Mouse (Mus musculus) midbrain, embryonic 11.5 days (tissue): ENCODE data around the gene Tor2a. TPM values are rescaled to one million over a fixed set of nuclear protein-coding genes. Genes with fewer than 3 reads are reported as not detected.
A peak's percentile ranks its signal among the peaks of the same experiment; 100 is the strongest.

Experiments used
- ATAC-seq: fragments of 200-750 bp; cut with Nextera tagmentation; 2 replicates; pipeline ENCODE4 v1.8.0; 2017; ENCODE audit warnings: moderate TSS enrichment, moderate library complexity; ENCODE audit not compliant: low FRiP score
- DNase-seq: peaks from one replicate; pipeline ENCODE4 v3.0.0; 2015; ENCODE audit warnings: low spot score; ENCODE audit errors: missing footprints
- H3K27ac ChIP-seq: fragments of 300-500 bp; sonication (generic); 2 replicates; pipeline ENCODE4 v1.5.1; 2014; ENCODE audit warnings: low read depth, low read length
- H3K27me3 ChIP-seq: fragments of 300-500 bp; sonication (generic); 2 replicates; pipeline ENCODE4 v1.6.1; 2014; ENCODE audit warnings: mild to moderate bottlenecking, low read length, moderate library complexity, mixed read lengths; ENCODE audit not compliant: control insufficient read depth, insufficient read depth
- H3K36me3 ChIP-seq: fragments of 300-500 bp; sonication (generic); 2 replicates; pipeline ENCODE4 v1.6.1; 2014; ENCODE audit warnings: mild to moderate bottlenecking, low read length, moderate library complexity, mixed read lengths; ENCODE audit not compliant: control insufficient read depth, insufficient read depth
- H3K4me1 ChIP-seq: fragments of 300-500 bp; sonication (generic); 2 replicates; pipeline ENCODE4 v1.6.1; 2014; ENCODE audit warnings: low read length; ENCODE audit not compliant: control insufficient read depth, insufficient read depth
- H3K4me2 ChIP-seq: fragments of 300-500 bp; sonication (generic); 2 replicates; pipeline ENCODE4 v1.6.1; 2014; ENCODE audit warnings: mild to moderate bottlenecking, moderate library complexity
- H3K4me3 ChIP-seq: fragments of 300-500 bp; sonication (generic); 2 replicates; pipeline ENCODE4 v1.5.1; 2014; ENCODE audit warnings: low read depth, low read length
- H3K9ac ChIP-seq: fragments of 300-500 bp; sonication (generic); 2 replicates; pipeline ENCODE4 v1.6.1; 2014; ENCODE audit warnings: low read length
- H3K9me3 ChIP-seq: fragments of 300-500 bp; sonication (generic); 2 replicates; pipeline ENCODE4 v1.6.1; 2016; ENCODE audit warnings: low read length; ENCODE audit not compliant: control insufficient read depth
- WGBS: fragments of 180-500 bp; shearing (Covaris S2); extraction: QIAGEN DNeasy Blood & Tissue Kit; methylation state at CpG from one replicate; pipeline ENCODE4 v1.1.7; 2014; 5-methylcytosine and 5-hydroxymethylcytosine counted together
- polyA plus RNA-seq: library from polyadenylated mRNA; unstranded; fragments of >200 nt; fragmentation: Nextera tagmentation; extraction: Ambion mirVana; gene quantifications from 2 replicates; pipeline ENCODE4 v1.2.1, GENCODE M21; 2014

The Tor2a gene
- polyA plus RNA-seq, 1 experiment from 2014 or later: 51.4 TPM

DNA sequence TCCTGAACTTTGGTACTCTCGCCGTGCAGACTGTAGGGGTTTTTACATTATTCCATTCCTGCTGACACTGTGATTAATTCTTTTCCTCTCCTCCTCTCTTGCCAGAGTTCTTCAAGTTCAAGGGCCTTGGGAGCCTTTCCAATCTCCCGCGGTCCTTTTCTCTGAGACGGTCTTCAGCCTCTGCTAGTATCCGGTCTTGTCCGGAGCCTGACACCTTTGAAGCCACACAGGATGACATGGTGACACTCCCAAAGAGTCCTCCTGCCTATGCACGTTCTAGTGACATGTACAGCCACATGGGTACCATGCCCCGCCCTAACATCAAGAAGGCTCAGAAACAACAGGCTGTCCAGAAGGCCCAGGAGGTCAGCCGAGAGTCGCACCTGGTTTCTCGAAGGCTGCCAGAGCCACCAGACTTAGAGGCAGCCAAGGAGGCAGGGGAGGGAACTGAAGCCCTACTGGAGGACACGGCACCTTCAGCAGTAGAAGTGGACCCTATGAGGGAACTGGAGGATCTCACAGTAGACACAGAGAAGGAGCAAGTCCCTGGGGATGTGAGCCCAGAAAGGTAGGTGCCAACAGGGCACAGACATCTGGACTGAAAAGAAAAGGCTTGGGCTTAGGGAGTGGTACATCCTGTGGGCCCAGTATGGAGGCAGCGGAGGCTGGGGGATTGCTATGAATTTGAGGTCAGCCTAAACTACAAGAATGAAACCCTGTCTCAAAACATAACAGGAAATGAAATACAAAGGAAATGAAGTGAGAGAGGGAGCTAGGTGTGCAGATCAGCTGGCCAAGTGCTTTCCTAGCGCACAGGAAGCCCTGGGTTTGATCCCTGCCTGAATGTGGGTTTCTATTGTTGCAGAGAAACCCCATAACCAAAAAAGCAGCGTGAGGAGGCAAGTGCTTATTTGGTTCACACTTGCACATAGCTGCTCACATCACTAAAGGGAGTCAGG lies 31.9 kb upstream of the Tor2a start:
- Histone ChIP-seq H3K27ac (no peak overlapping the region), H3K9ac (no peak overlapping the region), H3K27me3 (no peaks in the 10 kb centered on the region), H3K4me1 (0 out of 2 replicates have a peak, but pooled peaks cover 2% of the 10 kb centered on the region), H3K4me2 (no peak overlapping the region), H3K36me3 (no peaks in the 10 kb centered on the region), H3K4me3 (no peak overlapping the region), H3K9me3 (no peaks in the 10 kb centered on the region)
- DNase-seq: no peak
- no peak for ATAC-seq
- WGBS: 83% methylated on average over 16 of the region's 16 CpGs

DNA sequence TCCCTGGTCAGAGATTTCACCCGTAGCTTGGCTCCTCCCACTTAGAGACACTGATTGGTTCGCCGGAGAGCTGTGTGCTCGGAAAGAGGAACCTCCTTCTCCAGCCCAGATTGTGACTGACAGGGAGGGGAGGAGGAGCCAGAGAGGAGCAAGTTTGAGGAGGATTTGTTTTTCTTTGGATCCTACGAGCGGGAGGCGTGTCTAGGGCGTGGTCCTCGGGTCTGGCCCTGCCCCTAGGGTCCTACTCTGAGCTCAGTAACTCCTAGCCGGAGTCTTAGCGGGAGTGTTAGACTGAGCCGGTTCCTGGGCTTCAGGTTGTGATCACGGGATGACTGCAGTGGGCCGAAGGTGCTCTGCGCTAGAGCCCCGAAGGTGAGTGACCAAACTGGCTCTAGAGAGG lies 29.6 kb upstream of the Tor2a start:
- WGBS: under 1% methylated on average over 16 of the region's 16 CpGs

DNA sequence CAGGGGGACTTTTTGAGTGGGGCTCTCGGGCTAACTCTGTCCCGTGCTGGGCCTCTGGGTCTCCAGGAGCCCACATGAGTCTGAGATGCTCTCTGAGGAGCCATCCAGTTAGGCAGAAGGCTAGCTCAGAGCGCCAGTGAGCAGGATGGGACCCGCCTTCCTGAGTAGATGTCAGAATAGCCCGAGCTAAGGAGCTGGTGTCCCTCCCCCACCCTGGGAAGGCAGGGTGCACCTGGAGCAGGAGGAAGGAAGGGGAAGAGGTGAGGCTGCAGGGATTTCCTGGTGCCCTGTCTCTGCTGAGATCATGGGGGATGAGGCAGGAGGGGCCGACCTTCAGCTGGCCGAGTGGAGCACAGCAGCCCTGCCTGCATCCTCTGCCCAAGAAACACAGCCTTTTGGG lies 28.6 kb upstream of the Tor2a start:
- Histone ChIP-seq H3K27ac (no peak overlapping the region), H3K4me1 (0 out of 2 replicates have a peak, but pooled peaks cover 2% of the 10 kb centered on the region), H3K27me3 (no peaks in the 10 kb centered on the region), H3K36me3 (no peaks in the 10 kb centered on the region), H3K9ac (no peak overlapping the region), H3K4me2 (0 out of 2 replicates have a peak overlapping the region, but pooled peaks have one; percentile 2), H3K4me3 (no peak overlapping the region), H3K9me3 (no peaks in the 10 kb centered on the region)
- DNase-seq (no peak), ATAC-seq (no peak)
- 55% methylated on average over 7 of the region's 7 CpGs for WGBS

More for the DNA sequence above, 29.6 kb upstream of the Tor2a start:
- DNase-seq: peak; percentile 98
- ATAC-seq: peak; percentile 97
- Histone ChIP-seq H3K27ac (no peak overlapping the region), H3K4me2 (peak overlapping the region; percentile 28; the same call in 1 of the 2 replicates), H3K36me3 (no peaks in the 10 kb centered on the region), H3K4me1 (0 out of 2 replicates have a peak, but pooled peaks cover 2% of the 10 kb centered on the region), H3K9ac (no peak overlapping the region), H3K4me3 (peak overlapping the region; percentile 6; the same call in 1 of the 2 replicates), H3K27me3 (no peaks in the 10 kb centered on the region), H3K9me3 (no peaks in the 10 kb centered on the region)

DNA sequence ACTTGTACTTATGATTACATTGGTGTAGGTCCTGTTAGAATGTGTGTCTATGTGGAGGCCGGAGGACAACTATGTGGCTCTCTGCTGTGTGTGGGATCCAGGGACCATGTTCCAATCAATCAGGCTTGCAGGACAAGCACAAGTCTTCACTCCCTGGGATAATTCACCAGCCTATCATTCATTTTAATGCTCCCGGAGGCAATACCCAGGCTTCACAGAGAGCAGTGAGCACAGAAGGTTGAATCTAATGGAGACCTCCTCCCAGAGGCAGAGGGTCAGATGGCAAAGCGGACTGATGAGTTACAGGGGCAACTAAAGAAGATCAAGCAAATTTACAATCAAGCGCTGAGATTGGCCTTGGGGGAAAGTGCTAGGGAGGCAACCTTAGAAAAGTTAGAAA lies 27.5 kb upstream of the Tor2a start:
- H3K4me2 ChIP-seq: no peak overlapping the region
- H3K9me3 ChIP-seq: no peaks in the 10 kb centered on the region
- DNase-seq (no peak), ATAC-seq (no peak)
- H3K9ac ChIP-seq: no peak overlapping the region
- H3K36me3 ChIP-seq: no peaks in the 10 kb centered on the region
- 80% methylated on average over 4 of the region's 4 CpGs for WGBS
- no peak overlapping the region for H3K4me3 ChIP-seq
- no peaks in the 10 kb centered on the region for H3K27me3 ChIP-seq
- no peak overlapping the region for H3K27ac ChIP-seq
- H3K4me1 ChIP-seq: peaks cover 5% of the 10 kb centered on the region; the same call in 1 of the 2 replicates

DNA sequence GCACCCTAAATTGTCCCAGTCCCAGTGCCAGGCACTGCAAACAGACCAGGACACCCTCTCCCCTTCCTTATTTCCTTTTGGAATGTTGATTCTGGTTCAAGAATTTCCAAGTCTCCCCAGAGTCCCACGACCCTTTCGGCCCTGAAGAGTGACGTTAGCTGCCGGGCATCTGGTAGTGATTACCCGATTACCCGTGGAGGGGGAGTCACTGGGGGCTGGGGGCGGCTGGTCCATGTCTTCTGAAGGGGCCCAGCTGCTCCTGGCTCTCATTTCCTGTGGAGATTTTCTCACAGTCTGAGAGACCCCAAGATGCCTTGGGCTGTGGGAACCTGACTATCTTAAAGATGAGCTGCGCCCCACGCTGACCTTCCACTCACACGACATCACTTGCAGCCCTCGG lies 26.2 kb upstream of the Tor2a start:
- Histone ChIP-seq H3K27ac (no peak overlapping the region), H3K4me3 (no peak overlapping the region), H3K4me1 (peaks cover 5% of the 10 kb centered on the region; the same call in 1 of the 2 replicates), H3K36me3 (no peaks in the 10 kb centered on the region), H3K9me3 (no peaks in the 10 kb centered on the region), H3K27me3 (no peaks in the 10 kb centered on the region), H3K4me2 (no peak overlapping the region), H3K9ac (no peak overlapping the region)
- 63% methylated on average over 11 of the region's 11 CpGs for WGBS
- ATAC-seq (no peak), DNase-seq (no peak)

DNA sequence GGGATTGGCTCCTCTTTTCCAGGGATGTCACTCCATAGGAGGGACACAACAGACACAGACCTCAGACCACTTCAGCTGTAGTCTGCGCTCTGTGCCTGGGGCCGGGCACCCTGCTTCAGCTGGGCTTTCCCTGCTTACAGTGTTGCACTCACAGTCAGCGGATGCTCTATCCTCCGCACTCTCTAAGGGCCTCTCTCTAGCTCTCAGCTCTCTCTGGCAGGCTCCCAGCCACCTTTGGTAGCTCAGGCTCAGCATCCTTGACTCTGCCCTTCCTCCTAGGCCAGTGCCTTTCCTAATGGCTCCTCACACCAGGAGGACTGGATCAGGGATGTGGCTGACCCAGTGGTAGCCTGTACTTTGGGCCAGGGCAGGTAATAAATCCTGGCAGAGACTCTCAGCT lies 25.1 kb upstream of the Tor2a start:
- Histone ChIP-seq H3K27ac (no peak overlapping the region), H3K4me2 (no peak overlapping the region), H3K9me3 (no peaks in the 10 kb centered on the region), H3K27me3 (no peaks in the 10 kb centered on the region), H3K4me1 (peaks cover 5% of the 10 kb centered on the region; the same call in 1 of the 2 replicates), H3K4me3 (no peak overlapping the region), H3K9ac (no peak overlapping the region), H3K36me3 (no peaks in the 10 kb centered on the region)
- DNase-seq (no peak), ATAC-seq (no peak)
- WGBS: 77% methylated on average over 4 of the region's 4 CpGs

DNA sequence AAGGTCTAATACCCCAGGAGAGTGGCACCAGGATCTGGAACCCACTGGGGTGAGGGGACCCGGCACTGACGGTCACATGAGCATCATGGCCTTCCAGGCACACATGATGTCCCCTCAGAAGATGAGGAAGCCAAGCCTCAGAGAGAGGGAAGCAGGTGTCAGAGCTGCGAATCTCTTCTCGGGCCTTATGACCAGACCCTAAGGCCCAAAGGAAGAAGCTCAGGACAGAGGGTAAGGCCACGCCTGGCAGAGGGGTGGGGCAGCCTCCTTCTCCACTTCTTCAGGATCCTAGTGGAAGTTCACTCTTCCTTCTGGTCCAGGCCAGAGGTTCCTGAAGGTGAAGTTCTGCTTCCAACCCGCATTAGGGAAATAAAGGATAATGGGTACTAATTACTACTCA lies 24.3 kb upstream of the Tor2a start:
- ATAC-seq: no peak
- no peak overlapping the region for H3K9ac ChIP-seq
- no peak overlapping the region for H3K4me2 ChIP-seq
- H3K4me1 ChIP-seq: peaks cover 4% of the 10 kb centered on the region; the same call in 1 of the 2 replicates
- WGBS: 80% methylated on average over 6 of the region's 6 CpGs
- H3K9me3 ChIP-seq: no peaks in the 10 kb centered on the region
- H3K27ac ChIP-seq: no peak overlapping the region
- no peaks in the 10 kb centered on the region for H3K27me3 ChIP-seq
- H3K4me3 ChIP-seq: no peak overlapping the region
- no peak for DNase-seq
- H3K36me3 ChIP-seq: no peaks in the 10 kb centered on the region

DNA sequence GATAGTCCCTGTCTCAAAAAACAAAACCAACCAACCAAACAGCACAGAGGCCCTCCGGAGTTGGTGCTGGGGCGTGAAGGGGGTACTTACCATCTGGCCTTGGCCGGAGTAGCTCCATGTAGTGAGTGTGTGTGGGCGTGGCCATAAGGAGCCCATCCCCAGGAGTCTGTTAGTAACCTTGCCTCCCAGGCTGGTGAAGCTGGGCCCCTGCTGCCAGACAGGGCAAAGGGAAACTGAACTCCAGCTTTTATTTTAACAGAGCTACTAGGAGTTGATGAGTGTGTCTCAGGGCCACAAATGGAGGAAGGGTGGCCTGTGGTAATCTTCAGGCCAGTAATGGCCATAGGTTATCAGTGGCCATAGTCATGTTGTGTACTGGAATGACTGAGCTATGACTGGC lies 22.6 kb upstream of the Tor2a start:
- Histone ChIP-seq H3K4me2 (no peak overlapping the region), H3K36me3 (no peaks in the 10 kb centered on the region), H3K4me1 (peaks cover 3% of the 10 kb centered on the region; the same call in 1 of the 2 replicates), H3K27me3 (no peaks in the 10 kb centered on the region; the same call in 1 of the 2 replicates), H3K4me3 (no peak overlapping the region), H3K9ac (no peak overlapping the region), H3K27ac (no peak overlapping the region), H3K9me3 (no peaks in the 10 kb centered on the region)
- ATAC-seq (no peak), DNase-seq (no peak)
- WGBS: 23% methylated on average over 4 of the region's 4 CpGs

DNA sequence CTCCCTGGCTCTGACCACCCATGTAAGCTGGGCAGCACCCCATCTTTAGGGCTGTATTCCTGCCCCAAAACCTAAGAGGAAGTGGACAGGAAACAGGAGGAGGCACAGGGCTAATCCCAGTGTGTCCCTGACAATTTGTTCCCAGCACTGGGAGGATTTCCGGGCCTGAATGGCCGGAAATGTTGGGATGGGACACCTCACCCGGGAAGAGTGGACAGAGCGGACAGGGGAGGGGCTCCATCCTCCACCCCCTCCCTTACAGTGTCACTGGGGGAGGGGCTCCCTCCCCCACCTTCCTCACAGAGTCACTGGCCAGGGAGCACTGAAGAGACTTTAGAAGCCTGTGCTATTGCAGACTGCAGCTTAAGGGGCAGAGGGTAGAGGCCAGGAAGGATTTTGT lies 22.1 kb upstream of the Tor2a start:
- WGBS: 55% methylated on average over 4 of the region's 4 CpGs
- Histone ChIP-seq H3K36me3 (no peaks in the 10 kb centered on the region), H3K4me3 (no peak overlapping the region), H3K4me1 (peaks cover 3% of the 10 kb centered on the region; the same call in 1 of the 2 replicates), H3K9ac (no peak overlapping the region), H3K27me3 (no peaks in the 10 kb centered on the region; the same call in 1 of the 2 replicates), H3K27ac (no peak overlapping the region), H3K9me3 (no peaks in the 10 kb centered on the region), H3K4me2 (no peak overlapping the region)
- ATAC-seq (no peak), DNase-seq (no peak)
